Mouse (Mus musculus) activated CD4-positive, CD25-positive, alpha-beta regulatory T cell, adult 4 months (primary cell): ENCODE data around the gene Gss. TPM values are rescaled to one million over a fixed set of nuclear protein-coding genes. Genes with fewer than 3 reads are reported as not detected.

Source experiments
- ATAC-seq: one replicate; pipeline ENCODE4 v1.8.0; 2017
- polyA plus RNA-seq, 2 experiments: library from polyadenylated mRNA; unstranded; fragments of 100-300 nt; shearing (Covaris generic); gene quantifications; one replicate each; pipeline ENCODE4 v1.2.1; 2017

The Gss gene
- polyA plus RNA-seq, 2 experiments from 2014 or later: 13.8 to 15.7 TPM

- ATAC-seq: no peak
Observed at GRCm38 (mm10) chr2:155573001-155573400, 19.6 kb downstream of the Gss start.

DNA sequence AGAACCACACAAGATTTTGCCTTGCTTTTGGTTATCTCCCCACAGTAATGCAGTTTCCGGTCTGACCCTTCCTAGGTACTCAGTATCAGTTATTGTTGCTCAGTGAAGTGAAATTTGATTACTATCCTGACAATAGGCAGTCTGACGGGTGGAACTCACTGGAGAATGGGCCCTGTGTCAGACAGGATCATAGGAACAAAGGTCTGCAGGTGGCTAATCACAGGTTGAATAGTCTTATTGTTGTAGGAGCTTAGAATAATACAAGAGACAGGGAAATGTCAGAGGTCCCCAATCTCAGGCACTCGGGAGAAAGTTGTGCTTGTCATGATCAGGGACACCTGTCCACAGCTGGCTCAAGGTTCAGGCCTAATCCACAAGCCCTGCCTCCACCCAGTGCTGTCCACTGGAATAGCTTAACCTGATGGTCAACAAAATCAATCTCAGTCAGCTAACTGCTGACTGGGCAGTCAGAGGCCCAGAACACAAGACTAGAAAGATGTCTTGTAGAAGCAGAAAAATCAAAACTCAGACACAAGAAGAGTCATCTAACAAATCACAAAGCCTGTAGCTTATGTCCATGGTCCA is 23.3 kb downstream of the Gss start:
- no peak for ATAC-seq

DNA sequence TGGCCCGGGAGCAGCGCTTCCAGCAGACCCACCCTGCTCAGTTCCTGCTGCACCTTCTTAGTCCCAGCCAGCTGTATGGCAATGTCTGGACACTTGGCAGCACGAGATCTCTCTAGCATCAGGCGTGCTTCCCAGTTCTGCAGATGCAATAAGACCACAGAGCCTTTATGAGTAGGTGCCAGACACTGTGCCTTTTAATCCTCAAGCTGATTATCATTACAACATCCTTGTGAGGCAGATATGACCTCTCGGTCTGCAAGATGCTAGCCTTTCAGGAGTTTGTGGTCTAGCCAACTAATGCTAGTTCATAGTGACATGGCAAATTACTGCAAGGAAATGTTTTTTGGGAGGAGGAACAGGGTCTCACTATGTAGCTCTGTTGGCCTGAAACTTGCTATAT is 24.9 kb downstream of the Gss start:
- no peak for ATAC-seq

DNA sequence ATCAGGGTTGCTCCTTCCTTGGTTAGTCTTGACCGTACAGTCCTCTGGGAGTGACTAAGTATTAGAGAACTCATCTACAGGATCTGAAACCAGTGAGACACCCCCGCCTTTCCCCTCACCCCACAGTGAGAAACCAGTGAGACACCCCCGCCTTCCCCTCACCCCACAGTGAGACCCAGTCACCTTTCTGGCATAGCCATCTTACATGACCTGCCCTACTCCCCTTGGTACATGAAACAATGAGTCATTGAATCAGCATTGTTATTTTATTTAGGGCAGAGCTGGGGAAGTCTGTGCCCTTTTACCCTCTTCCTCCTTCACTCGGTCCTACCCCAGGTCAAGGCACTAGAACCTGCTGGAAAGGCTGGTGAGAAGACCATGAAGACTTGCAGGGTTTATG is 29.7 kb downstream of the Gss start:
- no peak for ATAC-seq

DNA sequence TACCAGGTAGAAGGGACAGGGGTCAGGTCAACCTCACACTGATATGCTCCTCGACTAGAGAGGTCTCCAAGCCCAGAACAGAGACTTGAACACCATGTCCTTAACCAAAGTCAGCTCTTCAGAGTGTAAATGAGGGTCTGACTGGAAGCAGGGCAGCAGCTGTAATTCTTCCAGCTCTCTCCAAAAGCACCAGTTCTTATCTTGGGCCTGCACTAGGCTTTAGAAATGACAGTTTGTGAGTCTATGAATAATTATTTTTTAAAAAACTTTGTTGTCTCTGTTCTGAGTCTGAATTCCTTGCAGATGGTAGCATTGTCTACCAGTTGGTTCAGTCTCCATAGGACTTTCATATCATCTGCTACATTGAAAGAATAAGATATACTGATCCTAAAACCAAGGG is 30.4 kb downstream of the Gss start:
- ATAC-seq: no peak

GRCm38 (mm10) chr2:155554426-155554985 is 38.1 kb downstream of the Gss start:
- peak; percentile 57 for ATAC-seq

DNA sequence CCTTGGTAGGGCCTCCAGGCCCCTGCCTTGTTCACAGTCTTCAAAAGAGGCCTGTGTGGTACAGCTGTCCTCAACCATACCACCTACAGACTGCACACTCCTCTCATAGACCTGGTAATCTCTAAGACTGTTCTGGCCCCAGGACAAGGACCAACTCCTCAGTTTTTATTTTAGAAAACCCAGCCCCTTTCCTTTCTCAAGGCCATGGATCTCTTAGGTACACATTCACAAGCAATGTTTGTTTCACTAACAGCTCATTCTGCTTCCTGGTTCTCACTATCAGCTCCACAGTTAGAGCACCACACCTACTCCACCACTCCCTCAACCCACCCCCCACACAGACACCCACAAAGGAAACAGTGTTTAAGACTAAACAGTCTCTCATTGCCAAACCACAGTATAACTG is 39.7 kb downstream of the Gss start:
- peak; percentile 90 for ATAC-seq

DNA sequence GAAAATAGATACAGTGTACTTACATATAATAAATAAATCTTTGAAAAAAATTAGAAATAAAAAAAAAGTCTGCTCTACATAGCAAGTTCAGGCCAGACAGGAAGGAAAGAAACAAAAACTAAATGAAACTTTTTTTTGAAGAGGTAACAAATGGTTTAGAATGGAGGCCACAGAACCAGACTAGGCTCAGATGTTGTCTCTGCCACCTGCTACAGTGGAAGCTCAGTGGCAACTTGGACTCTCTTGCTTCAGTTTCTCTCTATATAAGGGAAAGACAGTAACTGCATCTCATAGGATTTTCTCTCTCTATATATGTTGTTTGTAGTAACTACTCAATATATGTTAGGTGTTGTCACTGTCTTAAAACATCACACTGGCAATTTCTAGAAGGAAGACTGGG is 40.3 kb downstream of the Gss start:
- ATAC-seq: no peak

- ATAC-seq: no peak
Observed at GRCm38 (mm10) chr2:155546955-155547354, 45.7 kb downstream of the Gss start.

DNA sequence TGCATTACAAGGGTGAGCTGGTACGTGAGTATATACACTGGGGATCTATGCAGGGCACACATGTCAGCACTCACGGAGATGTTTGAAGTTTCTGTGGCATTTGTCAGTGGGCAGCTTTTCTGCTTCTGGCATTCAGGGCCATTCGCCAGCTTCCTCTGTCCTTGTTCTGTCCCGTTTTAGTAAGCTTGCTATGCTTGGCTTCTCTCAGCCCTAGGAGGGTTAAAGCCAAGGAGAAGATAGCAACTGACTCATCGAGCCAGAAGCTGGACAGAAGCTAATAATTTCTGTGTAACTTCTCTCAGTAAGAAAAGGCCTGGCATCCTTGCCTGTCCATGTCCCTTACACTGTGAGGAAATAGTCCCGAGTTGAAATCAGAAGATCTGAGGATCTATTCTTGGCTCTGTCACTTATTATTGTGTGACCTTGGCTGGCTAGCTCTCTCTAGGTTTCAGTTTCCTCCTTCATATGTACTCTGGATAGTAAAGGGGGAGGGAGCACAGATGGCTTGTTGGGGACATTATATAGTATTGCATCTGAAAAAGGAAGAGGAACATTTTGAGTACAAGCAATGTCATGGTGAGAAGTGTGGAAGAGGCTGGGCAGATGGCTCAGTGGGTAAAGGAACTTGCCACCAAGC is 51.7 kb downstream of the Gss start:
- no peak for ATAC-seq

DNA sequence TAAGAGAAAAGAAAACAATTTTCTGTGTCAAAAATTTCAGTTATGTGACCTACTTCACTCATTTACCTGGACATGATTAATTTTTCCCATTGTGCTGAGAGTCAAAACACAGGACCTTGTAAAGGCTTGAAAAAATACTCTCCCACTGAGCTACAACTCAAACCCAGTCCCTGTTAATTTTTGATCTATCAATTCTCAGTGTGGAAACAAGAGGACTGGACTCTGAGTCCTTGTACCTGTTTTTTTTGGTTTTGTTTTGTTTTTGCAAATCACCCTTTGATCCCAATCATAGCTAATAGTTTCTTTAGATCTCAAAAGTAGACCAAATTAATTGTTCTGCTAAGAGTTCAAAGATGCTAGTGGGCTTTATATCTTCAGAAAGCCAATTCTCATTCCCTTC is 52.9 kb downstream of the Gss start:
- no peak for ATAC-seq

DNA sequence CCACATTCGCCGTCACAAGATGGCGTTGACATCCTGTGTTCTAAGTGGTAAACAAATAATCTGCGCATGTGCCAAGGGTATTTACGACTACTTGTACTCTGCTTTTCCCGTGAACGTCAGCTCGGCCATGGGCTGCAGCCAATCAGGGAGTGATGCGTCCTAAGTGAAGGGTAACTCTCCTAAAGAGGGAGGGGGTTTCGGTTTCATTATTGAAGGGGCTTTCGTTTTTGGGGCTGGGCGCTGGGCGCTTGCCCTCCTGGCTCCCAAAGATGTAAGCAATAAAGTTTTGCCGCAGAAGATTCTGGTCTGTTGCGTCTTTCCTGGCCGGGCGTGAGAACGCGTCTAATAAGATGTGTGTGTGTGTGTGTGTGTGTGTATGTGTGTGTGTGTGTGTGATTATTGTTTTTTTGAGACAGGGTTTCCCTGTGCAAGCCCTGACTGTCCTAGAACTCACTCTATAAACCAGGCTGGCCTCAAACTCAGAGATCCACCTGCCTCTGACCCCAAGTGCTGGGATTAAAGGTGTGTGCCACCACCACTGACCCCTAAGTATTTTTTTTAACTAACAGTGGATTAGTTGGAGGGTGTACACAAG is 54.0 kb downstream of the Gss start:
- peak; percentile 52 for ATAC-seq

- peak; percentile 49 for ATAC-seq
Observed at GRCm38 (mm10) chr2:155537761-155538462, 54.7 kb downstream of the Gss start.

GRCm38 (mm10) chr2:155536292-155536691 is 56.3 kb downstream of the Gss start:
- no peak for ATAC-seq

DNA sequence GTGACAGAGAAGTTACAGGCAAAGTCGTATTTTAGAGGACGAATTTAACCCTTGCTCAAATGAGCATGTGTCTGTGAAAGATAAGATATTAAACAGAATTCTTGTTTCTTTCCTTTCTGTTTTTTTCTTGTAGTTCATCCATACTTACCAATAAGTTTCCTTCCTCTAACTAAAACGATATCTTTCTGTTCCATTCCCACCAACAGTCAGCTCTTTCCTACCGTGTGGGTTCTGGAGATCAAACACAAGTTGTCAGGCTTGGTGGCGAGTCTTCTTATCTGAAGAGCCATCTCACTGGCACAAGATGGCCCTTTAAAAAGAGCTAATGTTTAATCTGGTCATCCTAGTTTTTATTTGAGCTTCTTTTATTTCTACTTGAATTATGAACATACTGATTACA is 65.2 kb downstream of the Gss start:
- no peak for ATAC-seq

DNA sequence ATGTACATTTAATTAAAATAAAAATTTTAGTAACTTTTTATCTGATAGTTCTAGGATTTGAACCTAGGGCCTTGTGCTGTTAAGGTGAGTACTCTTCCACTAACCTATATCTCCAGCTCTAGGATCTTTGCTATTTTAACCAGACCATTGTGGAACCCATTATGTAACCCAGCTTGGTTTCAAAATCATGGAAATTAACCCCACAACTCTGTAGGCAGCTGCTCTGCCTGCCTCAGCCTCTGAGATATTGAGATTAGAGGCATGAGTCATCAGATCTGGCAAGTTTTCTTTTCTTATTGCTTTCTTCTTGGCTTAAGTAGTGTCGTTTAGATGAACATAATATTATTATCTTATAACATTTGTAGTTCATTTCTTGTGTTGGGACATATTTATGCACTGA is 68.2 kb downstream of the Gss start:
- ATAC-seq: no peak

DNA sequence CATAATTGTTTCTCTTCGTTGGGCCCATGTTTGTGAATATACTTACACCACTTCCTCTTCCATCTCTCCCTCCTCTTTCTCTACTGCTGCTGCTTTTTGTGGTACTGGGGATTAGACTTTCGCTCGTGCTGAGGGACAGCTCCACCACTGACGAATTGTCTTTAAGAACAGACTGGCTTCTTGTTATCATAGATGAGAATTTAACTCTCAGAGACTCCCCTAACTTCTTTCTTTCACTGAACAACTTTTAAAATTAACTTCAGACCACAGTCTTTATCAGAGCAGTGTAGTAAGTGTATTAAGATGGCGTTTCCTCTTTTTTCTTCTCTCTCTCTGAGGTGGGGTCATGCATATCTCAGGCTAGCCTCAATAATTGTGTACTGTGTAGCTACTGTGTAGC is 68.9 kb downstream of the Gss start:
- ATAC-seq: no peak

DNA sequence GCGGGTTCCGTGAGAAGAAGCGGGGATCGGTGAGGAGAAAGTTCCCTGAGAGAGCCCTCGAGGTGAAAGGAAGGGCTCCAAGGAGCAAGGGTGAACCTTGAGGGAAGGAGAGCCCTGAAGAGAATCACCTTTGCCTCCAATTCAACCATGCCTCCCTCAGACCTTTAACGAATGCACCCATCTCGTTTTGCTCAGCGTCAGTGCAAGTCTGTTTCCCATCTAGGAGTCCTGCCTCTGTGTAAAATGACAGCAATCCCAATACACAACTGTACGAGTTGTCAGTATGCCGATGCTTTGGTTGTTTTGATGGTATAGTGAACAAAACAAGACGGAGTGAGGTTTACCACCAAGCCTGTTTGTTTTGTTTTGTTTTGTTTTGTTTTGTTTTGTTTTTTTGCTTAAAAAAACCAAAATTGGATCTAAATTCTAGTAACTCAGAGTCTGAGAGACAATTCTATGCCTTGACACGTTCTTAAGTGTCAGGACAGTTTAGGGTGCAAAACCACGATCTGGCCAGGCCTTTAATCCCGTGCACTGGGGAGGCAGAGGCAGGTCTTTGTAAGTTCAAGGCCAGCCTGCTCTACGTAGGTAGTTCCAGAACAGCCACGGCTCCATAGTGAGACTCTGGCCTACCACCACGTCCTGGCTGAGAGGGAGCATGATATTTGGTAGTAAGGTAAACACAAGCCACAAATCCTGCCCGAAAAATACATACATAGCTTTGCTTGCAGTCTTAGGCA is 73.9 kb downstream of the Gss start:
- ATAC-seq: no peak

GRCm38 (mm10) chr2:155517455-155518423 is 74.9 kb downstream of the Gss start, which contains the start of the genes Acss2 and Ggt7:
Acss2 (plus strand) TSS chr2:155517948.
Ggt7 (minus strand) TSS chr2:155518237.
- peak; percentile 90 for ATAC-seq

- ATAC-seq: no peak
Observed at GRCm38 (mm10) chr2:155515941-155516340, 76.7 kb downstream of the Gss start.

GRCm38 (mm10) chr2:155514666-155515065 is 77.9 kb downstream of the Gss start:
- peak; percentile 55 for ATAC-seq
